Mouse (Mus musculus) hindbrain, embryonic 10.5 days (tissue): Measurements from ENCODE around the gene C530008M17Rik. TPM values are rescaled to one million over a fixed set of nuclear protein-coding genes. Genes with fewer than 3 reads are reported as not detected.

ENCODE experiments used
- DNase-seq: peaks from one replicate; pipeline ENCODE4 v3.0.0-alpha.2; 2017; ENCODE audit warnings: low spot score
- H3K27ac ChIP-seq: fragments of 300-500 bp; sonication (generic); 2 replicates; pipeline ENCODE4 v1.5.1; 2016; ENCODE audit warnings: mild to moderate bottlenecking, moderate library complexity
- H3K27me3 ChIP-seq: fragments of 300-500 bp; sonication (generic); 2 replicates; pipeline ENCODE4 v1.6.1; 2016; ENCODE audit warnings: mild to moderate bottlenecking; ENCODE audit not compliant: poor library complexity, insufficient read depth, severe bottlenecking
- H3K36me3 ChIP-seq: fragments of 300-500 bp; sonication (generic); 2 replicates; pipeline ENCODE4 v1.6.1; 2016; ENCODE audit warnings: mild to moderate bottlenecking, moderate library complexity
- H3K4me1 ChIP-seq: fragments of 300-500 bp; sonication (generic); replicated peaks from 2 replicates; pipeline ENCODE4 v1.6.1; 2016; ENCODE audit warnings: mild to moderate bottlenecking
- H3K4me3 ChIP-seq: fragments of 300-500 bp; sonication (generic); 2 replicates; pipeline ENCODE4 v1.5.1; 2016; ENCODE audit warnings: mild to moderate bottlenecking, moderate library complexity
- H3K9me3 ChIP-seq: fragments of 300-500 bp; sonication (generic); 2 replicates; pipeline ENCODE4 v1.6.1; 2016; ENCODE audit warnings: mild to moderate bottlenecking, moderate library complexity
- WGBS: fragments of 180-500 bp; shearing (Covaris S2); methylation state at CpG from one replicate; pipeline ENCODE4 v1.1.7; 2016; 5-methylcytosine and 5-hydroxymethylcytosine counted together
- polyA plus RNA-seq: library from polyadenylated mRNA; unstranded; fragments of >200 nt; fragmentation: Nextera tagmentation; extraction: Ambion mirVana; gene quantifications from 2 replicates; pipeline ENCODE4 v1.2.1, GENCODE M21; 2016

C530008M17Rik gene
- polyA plus RNA-seq, 1 experiment from 2014 or later = 55.9 TPM

- Histone ChIP-seq H3K36me3 (peaks cover 31% of the 10 kb centered on the region), H3K27ac (no peak overlapping the region), H3K27me3 (no peaks in the 10 kb centered on the region), H3K4me3 (no peak overlapping the region), H3K4me1 (no peaks in the 10 kb centered on the region), H3K9me3 (peaks cover 14% of the 10 kb centered on the region)
- 88% methylated on average over 12 of the region's 12 CpGs for WGBS
- DNase-seq = no peak
These were observed 35.6 kb downstream of the C530008M17Rik start for GRCm38 (mm10) chr5:76691706-76692424.

GRCm38 (mm10) chr5:76697536-76697935, 41.2 kb downstream of the C530008M17Rik start:
- Histone ChIP-seq H3K9me3 (peaks cover 14% of the 10 kb centered on the region), H3K27ac (no peak overlapping the region), H3K4me1 (peaks cover 45% of the 10 kb centered on the region), H3K4me3 (no peak overlapping the region), H3K36me3 (peaks cover 18% of the 10 kb centered on the region), H3K27me3 (no peaks in the 10 kb centered on the region)
- DNase-seq = no peak
- WGBS = 63% methylated on average over 7 of the region's 7 CpGs

DNA sequence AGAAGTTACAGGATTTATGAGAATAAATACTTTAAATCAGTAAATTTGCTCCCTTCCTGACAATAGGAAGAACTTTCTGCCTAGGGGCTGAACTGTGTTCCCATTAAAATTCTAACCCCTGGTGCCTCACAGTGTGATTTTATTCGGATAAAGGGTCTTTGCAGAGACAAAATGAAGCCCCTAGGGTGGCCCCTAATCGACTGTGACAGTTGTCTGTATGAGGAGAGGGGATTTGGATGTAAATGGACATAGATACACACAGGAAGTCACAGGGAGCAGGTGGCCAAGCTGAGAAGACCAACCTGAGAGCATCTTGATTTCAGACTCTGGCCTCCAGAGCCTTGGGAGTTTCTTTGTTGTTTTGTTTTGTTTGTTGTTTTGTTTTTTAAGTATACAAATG, 41.9 kb downstream of the C530008M17Rik start:
- Histone ChIP-seq H3K4me3 (no peak overlapping the region), H3K9me3 (peaks cover 14% of the 10 kb centered on the region), H3K27ac (no peak overlapping the region), H3K36me3 (peaks cover 18% of the 10 kb centered on the region), H3K27me3 (no peaks in the 10 kb centered on the region), H3K4me1 (peaks cover 50% of the 10 kb centered on the region)
- WGBS = 21% methylated on average over 2 of the region's 2 CpGs
- DNase-seq = no peak

GRCm38 (mm10) chr5:76701127-76701853, 45.0 kb downstream of the C530008M17Rik start:
- DNase-seq = no peak
- Histone ChIP-seq H3K27ac (no peak overlapping the region), H3K4me3 (no peak overlapping the region), H3K9me3 (no peaks in the 10 kb centered on the region), H3K27me3 (no peaks in the 10 kb centered on the region), H3K4me1 (peaks cover 50% of the 10 kb centered on the region), H3K36me3 (peaks cover 15% of the 10 kb centered on the region; the same call in 1 of the 2 replicates)
- 81% methylated on average over 13 of the region's 13 CpGs for WGBS

DNA sequence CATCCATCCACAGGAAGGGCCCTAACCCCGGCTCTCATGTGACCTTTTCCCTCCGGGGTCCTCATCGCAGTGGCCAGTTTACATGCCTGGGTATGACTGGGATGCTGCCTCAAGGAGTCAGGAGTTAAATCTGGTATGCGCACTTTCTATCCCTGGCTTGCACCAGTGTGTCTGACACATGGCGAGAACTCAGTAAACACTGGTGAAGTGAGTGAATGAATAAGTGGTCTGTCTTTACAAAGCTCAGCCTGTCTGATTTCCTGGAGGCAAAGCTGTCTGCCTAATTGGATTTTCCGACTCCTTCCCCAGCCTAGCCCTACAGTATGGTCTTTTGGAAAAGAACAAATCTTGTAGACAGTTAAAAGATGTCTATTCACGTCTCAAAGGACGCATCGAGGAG, 45.8 kb downstream of the C530008M17Rik start:
- H3K4me3 ChIP-seq = no peak overlapping the region
- no peaks in the 10 kb centered on the region for H3K9me3 ChIP-seq
- H3K27me3 ChIP-seq = no peaks in the 10 kb centered on the region
- peaks cover 15% of the 10 kb centered on the region; the same call in 1 of the 2 replicates for H3K36me3 ChIP-seq
- H3K27ac ChIP-seq = peak overlapping the region; percentile 3; the same call in 1 of the 2 replicates
- DNase-seq = no peak
- H3K4me1 ChIP-seq = peaks cover 48% of the 10 kb centered on the region
- 44% methylated on average over 9 of the region's 9 CpGs for WGBS

- Histone ChIP-seq H3K4me3 (peak overlapping the region; percentile 11; the same call in 1 of the 2 replicates), H3K27ac (peak overlapping the region; percentile 3; the same call in 1 of the 2 replicates), H3K9me3 (no peaks in the 10 kb centered on the region), H3K27me3 (no peaks in the 10 kb centered on the region), H3K36me3 (peaks cover 15% of the 10 kb centered on the region; the same call in 1 of the 2 replicates), H3K4me1 (peaks cover 42% of the 10 kb centered on the region)
- WGBS = 19% methylated on average over 12 of the region's 12 CpGs
- DNase-seq = no peak
These were observed 46.3 kb downstream of the C530008M17Rik start for GRCm38 (mm10) chr5:76702646-76703045.

- Histone ChIP-seq H3K27ac (no peak overlapping the region), H3K9me3 (no peaks in the 10 kb centered on the region), H3K4me1 (peaks cover 23% of the 10 kb centered on the region), H3K36me3 (peaks cover 36% of the 10 kb centered on the region), H3K27me3 (no peaks in the 10 kb centered on the region), H3K4me3 (no peak overlapping the region)
- WGBS = 91% methylated on average over 11 of the region's 11 CpGs
- no peak for DNase-seq
These were observed 49.2 kb downstream of the C530008M17Rik start for GRCm38 (mm10) chr5:76705307-76706173.

DNA sequence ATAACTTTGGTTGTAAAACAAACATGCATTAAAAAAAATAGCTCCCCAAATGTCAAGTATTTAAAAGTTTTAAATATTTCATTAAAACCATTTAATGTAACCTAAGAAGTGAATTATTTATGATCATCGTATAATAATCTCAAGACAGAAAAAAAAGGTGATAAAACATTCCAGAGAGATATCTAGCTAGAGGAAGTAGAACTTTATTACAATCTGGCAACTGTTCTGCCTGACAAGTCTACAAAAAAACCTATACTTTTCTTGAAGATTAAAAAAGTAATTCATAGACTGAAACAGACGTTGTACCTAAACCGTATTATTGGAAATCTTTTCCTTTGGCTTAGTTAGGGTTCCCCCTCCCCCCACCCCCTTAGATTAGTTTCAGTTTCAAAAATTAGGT, 50.8 kb downstream of the C530008M17Rik start:
- H3K27me3 ChIP-seq = no peaks in the 10 kb centered on the region
- H3K36me3 ChIP-seq = peaks cover 48% of the 10 kb centered on the region
- H3K27ac ChIP-seq = no peak overlapping the region
- DNase-seq = no peak
- H3K4me1 ChIP-seq = peaks cover 10% of the 10 kb centered on the region
- 96% methylated on average over 3 of the region's 3 CpGs for WGBS
- no peak overlapping the region for H3K4me3 ChIP-seq
- no peaks in the 10 kb centered on the region for H3K9me3 ChIP-seq

DNA sequence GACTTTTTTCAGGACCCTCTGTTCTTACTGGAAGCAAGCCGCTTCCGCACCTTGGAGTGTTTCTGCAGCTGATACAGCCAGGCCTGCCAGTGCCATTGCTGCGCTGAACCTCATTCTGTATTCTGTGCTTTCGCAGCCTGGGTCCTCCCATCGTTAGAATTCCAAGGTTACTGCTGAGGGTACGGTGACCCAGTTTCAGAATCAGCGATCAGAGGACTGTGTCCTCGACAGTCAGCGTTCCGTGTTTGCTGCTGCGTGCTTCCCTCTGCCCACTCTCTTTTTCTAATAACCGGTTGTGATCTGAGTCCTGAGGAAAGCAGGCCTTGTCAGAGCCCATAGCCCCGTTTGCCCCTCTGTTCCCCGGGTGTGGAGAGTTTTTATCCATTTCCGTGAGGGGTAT, 51.7 kb downstream of the C530008M17Rik start:
- no peak overlapping the region for H3K4me3 ChIP-seq
- DNase-seq = no peak
- H3K4me1 ChIP-seq = peaks cover 4% of the 10 kb centered on the region
- H3K27ac ChIP-seq = no peak overlapping the region
- no peaks in the 10 kb centered on the region for H3K9me3 ChIP-seq
- H3K27me3 ChIP-seq = no peaks in the 10 kb centered on the region
- peaks cover 49% of the 10 kb centered on the region for H3K36me3 ChIP-seq
- 86% methylated on average over 15 of the region's 15 CpGs for WGBS

GRCm38 (mm10) chr5:76713743-76714142, 57.4 kb downstream of the C530008M17Rik start:
- DNase-seq = no peak
- WGBS = 92% methylated on average over 7 of the region's 7 CpGs
- Histone ChIP-seq H3K4me3 (no peak overlapping the region), H3K36me3 (peaks cover 27% of the 10 kb centered on the region), H3K4me1 (0 out of 2 replicates have a peak, but pooled peaks cover 6% of the 10 kb centered on the region), H3K27ac (no peak overlapping the region), H3K9me3 (no peaks in the 10 kb centered on the region), H3K27me3 (no peaks in the 10 kb centered on the region)

GRCm38 (mm10) chr5:76719954-76720353, 63.6 kb downstream of the C530008M17Rik start:
- 87% methylated on average over 3 of the region's 3 CpGs for WGBS
- peaks cover 46% of the 10 kb centered on the region for H3K36me3 ChIP-seq
- 0 out of 2 replicates have a peak, but pooled peaks cover 3% of the 10 kb centered on the region for H3K4me1 ChIP-seq
- no peak overlapping the region for H3K27ac ChIP-seq
- DNase-seq = no peak
- no peak overlapping the region for H3K4me3 ChIP-seq
- H3K9me3 ChIP-seq = peaks cover 28% of the 10 kb centered on the region
- H3K27me3 ChIP-seq = no peaks in the 10 kb centered on the region

GRCm38 (mm10) chr5:76724878-76725277, 68.6 kb downstream of the C530008M17Rik start:
- 99% methylated on average over 2 of the region's 2 CpGs for WGBS

More at GRCm38 (mm10) chr5:76724878-76725277, 68.6 kb downstream of the C530008M17Rik start:
- H3K27me3 ChIP-seq = no peaks in the 10 kb centered on the region
- no peak overlapping the region for H3K4me3 ChIP-seq
- peaks cover 77% of the 10 kb centered on the region for H3K36me3 ChIP-seq
- H3K9me3 ChIP-seq = peaks cover 29% of the 10 kb centered on the region
- no peaks in the 10 kb centered on the region for H3K4me1 ChIP-seq
- no peak for DNase-seq
- H3K27ac ChIP-seq = no peak overlapping the region
